Mouse (Mus musculus) spleen, adult 2 months (tissue): Measurements from ENCODE around the gene Ulk2.

ENCODE experiments used
- CTCF ChIP-seq: fragments of 200-500 bp; IDR thresholded peaks from 2 replicates; pipeline ENCODE4 v1.5.1; 2011; ENCODE audit warnings: mild to moderate bottlenecking, inconsistent platforms; ENCODE audit not compliant: insufficient read depth, insufficient read length, insufficient replicate concordance; ENCODE audit errors: extremely low read depth
- POLR2A ChIP-seq: fragments of 200-500 bp; IDR thresholded peaks from 2 replicates; pipeline ENCODE4 v1.6.1; 2011; ENCODE audit warnings: low read depth, low read length, inconsistent platforms

- no peak for TF ChIP-seq POLR2A
- TF ChIP-seq CTCF = no peak
These were observed 3.7 kb downstream of the Ulk2 start for GRCm38 (mm10) chr11:61851195-61851594.
